Mouse (Mus musculus) E14TG2a.4 (cell line): ENCODE data around the gene Macrod2.

Experiments
- CTCF ChIP-seq: conservative IDR thresholded peaks from 2 replicates; pipeline ENCODE4 v1.5.1; 2014; ENCODE audit warnings: low read length
- POU5F1 ChIP-seq: IDR thresholded peaks from 2 replicates; pipeline ENCODE4 v1.6.1; 2014; ENCODE audit warnings: low read length, borderline replicate concordance

GRCm38 (mm10) chr2:142058751-142059090 is 1663.6 kb downstream of the Macrod2 start:
- TF ChIP-seq CTCF (no peak), POU5F1 (no peak)
